Mouse (Mus musculus): ENCODE results near the gene Bank1.
"Not testable (repeated sequence)": the region's sequence is repeated elsewhere in the genome, so short reads cannot be mapped to it uniquely, and the experiment has no call there.

Bank1 gene

DNA sequence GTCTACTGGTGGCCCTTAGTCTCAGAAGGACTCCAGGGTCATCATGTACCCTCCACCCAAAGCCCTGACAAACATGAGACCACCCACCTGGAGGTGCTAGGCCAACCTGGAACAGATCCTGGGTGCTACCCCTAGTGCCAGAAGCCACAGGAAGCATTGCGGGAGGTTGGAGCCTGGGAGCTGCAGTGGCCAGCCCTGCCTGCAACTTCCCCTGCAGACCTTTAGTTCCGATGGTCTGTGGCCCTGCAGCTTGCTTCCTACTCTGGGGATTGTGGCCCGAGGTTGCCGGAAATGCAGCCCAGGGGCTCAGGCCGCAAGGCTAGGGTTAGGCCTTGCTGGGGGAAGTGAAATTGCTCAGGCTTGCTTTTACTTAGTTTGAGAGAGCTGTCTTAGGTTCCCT lies at the start of gene Bank1:
Gene Bank1, minus strand, starts transcription at position 284 of the 400 bp plus-strand sequence.
- DNase-seq (ENCODE audit: low spot score) = no peak

GRCm38 (mm10) chr3:136369916-136370315 lies 44.0 kb upstream of the Bank1 start:
- DNase-seq (ENCODE audit: low spot score) = no peak

GRCm38 (mm10) chr3:136369466-136369865 lies 43.6 kb upstream of the Bank1 start:
- no peak for DNase-seq (ENCODE audit: low spot score)

GRCm38 (mm10) chr3:136368505-136368999 lies 42.7 kb upstream of the Bank1 start:
- no peak for DNase-seq (ENCODE audit: low spot score)

DNA sequence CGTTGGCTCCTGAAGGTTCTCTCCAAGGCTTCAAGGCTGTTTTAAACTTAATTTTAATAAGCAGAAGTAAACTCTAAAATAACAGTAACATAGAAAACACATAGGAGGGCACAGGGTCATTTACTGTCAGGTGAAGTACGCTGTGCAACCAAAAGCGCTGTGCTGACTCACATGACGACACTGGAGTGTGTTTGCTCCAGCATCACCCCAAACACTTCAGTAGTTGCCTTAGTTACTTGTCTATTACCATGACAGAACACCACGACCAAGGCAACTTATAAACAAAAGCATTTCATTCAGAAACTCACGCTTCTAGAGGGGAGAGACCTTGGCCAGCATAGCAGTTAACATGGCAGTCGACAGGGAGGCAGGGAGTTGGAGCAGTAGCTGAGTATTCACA lies 23.8 kb upstream of the Bank1 start:
- DNase-seq (ENCODE audit: low spot score) = no peak

- no peak for DNase-seq (ENCODE audit: low spot score)
Observed at GRCm38 (mm10) chr3:136348611-136349010, 22.7 kb upstream of the Bank1 start.

DNA sequence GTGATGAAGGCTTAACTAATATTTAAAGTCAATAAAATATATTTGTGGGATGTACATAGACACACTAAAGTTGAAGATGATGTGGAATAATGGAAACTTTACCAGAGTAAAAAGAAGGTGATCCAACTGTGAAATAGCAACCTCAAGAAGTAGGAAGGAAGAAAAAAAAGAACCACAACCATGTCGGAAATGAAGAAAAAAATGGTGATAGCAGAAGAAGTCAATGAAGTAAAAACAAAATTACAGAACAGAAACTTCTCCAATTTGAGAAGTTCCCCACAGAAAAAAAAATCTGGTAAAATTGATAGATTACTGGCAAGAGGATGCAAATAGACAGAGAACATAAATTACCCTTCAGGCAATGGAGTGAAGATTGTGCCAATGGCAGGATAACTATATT lies 21.4 kb upstream of the Bank1 start:
- no peak for DNase-seq (ENCODE audit: low spot score)

DNA sequence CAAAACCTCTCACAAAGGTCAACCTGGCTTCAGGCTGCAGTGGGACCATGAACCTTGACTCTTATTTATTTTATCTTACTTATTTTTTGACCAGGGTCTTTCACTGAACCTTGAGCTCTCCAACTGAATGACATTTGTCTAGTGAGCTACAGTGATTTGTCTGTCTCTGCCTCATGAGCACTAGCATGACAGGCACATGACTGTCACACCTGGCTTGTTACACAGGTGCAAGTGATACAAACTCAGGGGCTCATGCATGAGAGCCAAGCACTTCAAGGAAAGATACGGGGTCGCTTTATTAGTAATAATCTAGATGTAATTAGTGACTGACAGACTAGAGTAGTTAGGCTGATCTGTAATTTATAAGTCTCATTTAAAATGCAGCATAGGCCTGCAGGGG lies 16.0 kb upstream of the Bank1 start:
- no peak for DNase-seq (ENCODE audit: low spot score)

DNA sequence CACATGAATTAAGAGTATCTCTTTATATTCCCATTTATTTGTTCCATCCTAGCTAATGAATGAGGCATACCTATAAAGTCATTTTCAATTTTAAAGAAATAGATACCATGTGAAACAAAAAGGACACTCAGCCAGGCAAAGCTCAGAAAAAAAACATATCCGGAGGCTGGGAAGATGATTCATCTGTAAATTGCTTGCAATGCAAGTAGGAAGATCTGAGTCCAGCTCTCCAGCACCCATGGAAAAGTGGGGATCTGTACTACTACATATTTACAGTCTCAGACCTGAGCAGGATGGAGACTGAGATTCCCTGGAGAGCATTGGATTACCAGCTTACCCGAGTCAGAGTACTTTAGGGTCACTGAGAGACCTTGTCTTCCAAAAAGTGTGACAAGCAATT lies 14.0 kb upstream of the Bank1 start:
- no peak for DNase-seq (ENCODE audit: low spot score)

DNA sequence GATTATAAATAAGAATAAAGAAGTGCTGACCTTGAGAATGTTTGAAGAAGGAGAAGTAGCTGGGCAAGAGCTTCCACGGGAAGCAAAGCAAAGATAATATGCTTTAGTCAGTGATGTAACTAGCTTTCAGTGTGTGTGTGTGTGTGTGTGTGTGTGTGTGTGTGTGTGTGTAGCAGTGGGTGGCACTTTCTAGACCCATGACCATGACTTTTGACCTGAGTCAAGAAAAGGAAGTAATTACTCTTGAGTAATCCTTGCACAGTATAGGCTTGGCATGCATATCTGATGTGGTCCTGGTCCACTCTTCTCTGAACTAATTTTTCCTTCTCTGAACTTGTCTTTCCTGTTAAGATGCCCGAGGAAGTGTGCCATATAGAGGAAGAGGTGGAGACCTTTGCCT lies 5.3 kb upstream of the Bank1 start:
- DNase-seq (ENCODE audit: low spot score) = no peak

DNA sequence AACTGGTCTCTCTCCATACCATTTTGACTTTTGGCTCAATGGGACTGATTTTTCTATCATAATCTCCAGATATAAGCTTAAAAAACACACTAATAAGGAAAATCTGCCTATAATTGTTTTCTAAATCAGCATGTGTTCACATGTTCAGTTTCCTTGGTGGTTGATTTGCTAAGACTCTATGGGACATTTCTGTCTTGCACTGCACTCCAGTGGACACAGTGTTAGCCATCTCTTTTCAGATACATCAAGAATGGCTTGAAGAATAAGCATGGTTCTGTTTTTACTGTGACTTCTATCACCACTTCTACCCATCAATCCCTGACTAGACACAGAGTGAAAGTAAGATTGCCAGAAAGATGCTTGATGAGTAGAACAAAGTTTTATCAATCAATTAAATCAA lies 4.2 kb upstream of the Bank1 start:
- DNase-seq (ENCODE audit: low spot score) = no peak

- DNase-seq (ENCODE audit: low spot score) = no peak
Observed at GRCm38 (mm10) chr3:136329133-136329532, 3.3 kb upstream of the Bank1 start.

GRCm38 (mm10) chr3:136324716-136325115 lies 1.1 kb downstream of the Bank1 start:
- not testable (repeated sequence) for DNase-seq (ENCODE audit: low spot score)

DNA sequence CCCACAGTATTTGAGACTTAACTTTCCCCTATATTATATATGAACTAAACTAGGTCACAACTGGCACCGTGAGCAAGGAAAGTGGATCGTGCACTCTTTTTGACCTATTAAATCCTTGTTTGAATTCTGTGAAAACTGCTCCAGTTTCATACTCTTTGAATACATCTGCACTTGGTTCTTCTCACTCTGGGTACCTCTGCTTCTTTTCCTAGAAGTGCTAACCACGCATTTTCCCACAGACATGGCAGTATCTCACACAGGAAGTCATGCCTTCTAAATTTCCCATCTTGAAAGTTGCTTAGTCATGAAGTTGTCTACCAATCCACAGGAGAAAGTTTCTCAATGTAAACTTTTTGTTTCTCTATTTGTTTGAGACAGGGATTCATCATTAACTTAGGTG lies 3.9 kb downstream of the Bank1 start:
- no peak for DNase-seq (ENCODE audit: low spot score)

GRCm38 (mm10) chr3:136308487-136308886 lies 17.4 kb downstream of the Bank1 start:
- DNase-seq (ENCODE audit: low spot score) = no peak

DNA sequence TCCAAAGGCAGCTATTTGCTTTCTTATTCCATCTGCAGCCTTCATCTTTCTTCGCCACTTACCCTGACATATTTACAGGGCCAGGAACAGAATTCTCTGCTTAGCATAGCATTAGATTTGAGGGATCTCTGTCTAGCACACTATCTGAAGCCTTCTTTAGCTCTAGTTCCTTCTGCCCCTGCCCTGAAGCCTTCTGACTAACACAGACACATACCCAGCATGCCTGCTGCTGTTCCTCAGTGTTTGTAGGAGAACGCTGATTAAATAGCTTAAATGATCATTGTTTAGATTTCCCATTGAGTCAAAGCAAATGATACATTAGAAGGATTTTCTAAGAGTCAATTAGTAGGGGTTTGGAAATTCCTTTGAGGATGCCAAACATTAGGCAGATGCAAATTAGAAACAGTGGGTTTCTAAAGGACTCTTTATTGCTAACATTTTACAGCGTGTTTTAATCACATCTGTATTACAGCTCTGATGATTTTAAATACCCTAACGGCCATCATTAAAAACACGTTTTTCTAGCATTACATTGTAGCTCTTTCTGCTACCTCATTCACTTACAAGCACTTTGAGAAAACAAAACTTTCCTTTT lies 19.2 kb downstream of the Bank1 start:
- DNase-seq (ENCODE audit: low spot score) = no peak

- no peak for DNase-seq (ENCODE audit: low spot score)
Observed at GRCm38 (mm10) chr3:136302541-136302940, 23.3 kb downstream of the Bank1 start.

GRCm38 (mm10) chr3:136300810-136301209 lies 25.1 kb downstream of the Bank1 start:
- DNase-seq (ENCODE audit: low spot score) = not testable (repeated sequence)

DNA sequence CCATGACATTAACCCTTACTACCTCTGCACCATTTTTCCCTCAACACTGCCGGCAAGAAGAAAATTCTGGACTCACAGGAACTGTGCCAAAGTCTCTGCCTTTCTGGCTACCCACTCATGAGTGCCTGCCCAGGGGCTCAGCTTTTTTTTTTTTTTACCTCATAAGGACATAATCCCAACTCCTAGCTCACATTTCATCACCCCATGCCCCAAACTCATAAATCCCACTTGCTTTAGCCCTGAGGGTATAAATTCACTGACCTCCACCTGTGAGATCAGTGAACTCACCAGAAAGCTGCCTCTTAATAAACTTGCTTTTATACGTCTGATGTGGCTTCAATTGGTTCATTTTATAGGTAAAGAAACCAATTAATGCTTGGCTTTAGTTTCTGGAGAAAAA lies 28.5 kb downstream of the Bank1 start:
- DNase-seq (ENCODE audit: low spot score) = no peak

DNA sequence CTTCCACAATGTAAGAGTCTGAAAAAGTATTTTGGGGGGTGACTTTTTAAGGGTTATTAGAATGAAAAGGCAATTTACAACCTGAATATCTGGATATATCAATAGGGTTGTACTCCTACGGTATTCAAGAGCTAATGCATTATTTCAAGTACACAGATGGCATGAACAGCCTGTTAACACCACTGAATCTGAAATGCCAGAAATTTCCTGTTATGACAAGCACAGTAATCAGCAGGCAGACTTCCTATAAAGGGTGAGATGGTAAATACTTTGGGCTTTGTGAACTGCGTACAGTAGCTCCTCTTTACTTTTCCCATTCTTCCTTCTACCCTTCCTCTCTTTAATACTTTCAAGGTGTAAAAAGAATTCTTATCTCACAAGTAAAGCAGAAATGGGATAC lies 30.6 kb downstream of the Bank1 start:
- no peak for DNase-seq (ENCODE audit: low spot score)

DNA sequence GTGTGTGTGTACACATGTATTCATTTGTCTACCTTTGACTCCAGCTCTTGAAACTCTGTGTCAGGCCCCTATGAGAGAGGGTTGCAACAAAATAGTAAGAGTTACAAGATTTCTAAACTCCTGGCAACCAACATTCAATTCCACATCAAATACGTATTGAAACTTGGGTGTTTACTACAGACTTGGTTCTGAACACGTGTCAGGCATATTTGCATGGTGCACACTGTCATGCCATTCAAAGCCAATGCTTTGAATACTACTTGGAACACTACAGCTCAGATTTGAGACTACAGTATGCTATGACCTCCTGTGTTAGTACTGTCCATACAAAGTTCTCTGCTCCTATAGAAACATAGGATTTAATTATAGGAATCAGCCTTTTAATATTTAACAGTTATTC lies 38.0 kb downstream of the Bank1 start:
- DNase-seq (ENCODE audit: low spot score) = no peak

DNA sequence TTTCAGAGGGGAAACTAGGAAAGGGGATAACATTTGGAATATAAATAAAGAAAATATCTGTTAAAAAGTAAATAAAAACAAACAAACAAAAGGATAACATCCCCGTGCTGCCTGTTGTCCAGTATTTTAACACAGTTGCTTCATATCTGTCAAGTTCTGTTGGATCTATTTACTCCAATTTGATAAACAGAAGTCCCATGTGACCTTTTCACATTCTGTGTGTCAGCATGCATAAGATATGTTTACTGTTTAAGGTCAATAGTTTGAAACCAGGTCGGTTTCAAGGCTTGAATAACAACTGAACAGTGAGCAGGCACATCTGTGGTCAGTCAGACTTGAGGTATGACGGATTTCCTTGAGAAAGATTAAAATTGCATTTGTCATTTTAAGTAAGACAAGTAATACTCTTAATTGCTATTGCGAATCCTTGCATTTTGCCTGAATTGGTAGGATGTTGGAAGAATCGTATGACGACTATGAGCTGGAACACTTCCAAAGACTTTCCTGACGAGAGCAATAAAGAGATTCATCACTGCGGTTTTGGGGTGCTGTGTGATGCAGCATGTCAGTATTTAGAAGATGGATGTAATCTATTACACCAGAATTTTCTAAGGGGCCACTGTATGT lies 60.8 kb downstream of the Bank1 start:
- no peak for DNase-seq (ENCODE audit: low spot score)

DNA sequence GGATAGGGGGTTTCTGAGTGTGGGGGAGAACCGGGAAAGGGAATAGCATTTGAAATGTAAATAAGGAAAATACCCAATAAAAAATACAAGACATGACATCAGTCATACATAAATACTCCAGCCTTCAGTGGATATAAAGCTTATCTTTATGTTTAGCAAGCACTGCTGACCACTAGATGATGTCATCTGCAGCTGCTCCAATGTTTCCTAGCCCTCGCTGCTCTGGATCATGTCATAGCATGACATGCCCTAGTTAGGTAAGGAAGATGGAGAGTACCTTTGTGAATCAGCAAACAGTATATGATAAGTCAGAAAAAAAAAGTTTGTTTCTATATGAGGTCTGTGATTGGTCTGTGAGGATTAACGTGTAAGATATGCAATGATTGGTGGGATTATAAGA lies 68.1 kb downstream of the Bank1 start:
- DNase-seq (ENCODE audit: low spot score) = no peak

- DNase-seq (ENCODE audit: low spot score) = no peak
Observed at GRCm38 (mm10) chr3:136254713-136255112, 71.2 kb downstream of the Bank1 start.

Measured in ovary, adult 18-20 months (tissue).